Mouse (Mus musculus) forelimb bud, embryonic 11.5 days (tissue): ENCODE results near the gene Hyls1.
"Not testable (repeated sequence)": the region's sequence is repeated elsewhere in the genome, so short reads cannot be mapped to it uniquely, and the experiment has no call there.

ENCODE experiments used
- DNase-seq: peaks from one replicate; pipeline ENCODE4 v3.0.0-alpha.2; 2012; ENCODE audit warnings: low read depth, low spot score

The Hyls1 gene

DNA sequence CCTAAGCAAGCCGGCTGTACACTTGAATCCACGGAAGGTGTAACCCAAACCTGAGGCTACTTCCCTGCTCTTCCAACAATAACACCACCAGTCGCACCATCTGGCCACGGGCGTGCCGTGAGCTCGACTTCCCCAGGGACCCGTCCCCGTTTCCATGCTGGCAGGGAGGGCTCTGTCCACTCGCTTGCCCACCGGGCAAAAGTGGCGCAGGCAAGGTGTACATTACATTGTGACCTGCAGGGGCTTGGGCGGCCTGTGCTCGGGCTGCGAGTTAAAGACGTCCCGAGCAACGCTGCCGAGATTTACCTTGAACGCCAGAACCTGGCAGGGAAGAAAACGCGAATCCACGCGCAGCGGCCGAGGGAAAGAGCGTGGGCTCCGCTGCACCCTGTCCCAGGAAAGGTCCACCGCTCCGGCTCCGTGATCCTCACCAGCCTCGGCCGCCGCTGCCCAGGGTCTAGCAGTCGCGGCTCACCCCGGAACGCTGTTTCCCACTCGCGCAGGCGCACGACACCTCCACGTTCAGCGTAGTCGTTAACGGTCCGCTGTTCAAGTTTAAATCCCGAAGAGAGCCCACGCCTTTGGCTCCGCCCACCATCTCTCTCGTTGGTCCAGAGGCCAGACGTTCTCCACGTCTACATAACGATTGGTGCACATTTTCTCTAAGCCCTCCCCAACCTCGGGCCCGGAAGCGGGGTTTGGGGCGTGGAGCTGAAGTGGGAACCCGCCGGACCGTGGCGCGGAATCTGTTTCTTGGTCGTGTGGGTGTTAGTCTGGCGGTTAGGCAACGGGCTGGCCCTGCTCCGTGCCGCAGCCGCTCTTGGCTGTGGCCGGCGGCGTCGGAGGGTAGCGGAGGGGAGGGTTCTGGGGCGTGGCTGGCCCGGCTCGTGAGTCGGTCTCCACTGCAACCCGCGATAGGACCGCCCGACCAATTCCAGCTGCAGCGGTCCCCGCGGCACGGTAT, at the start of gene Hyls1, which contains the start of gene Pate2:
Hyls1 (minus strand) TSS at position 828 of the 964 bp plus-strand sequence.
Pate2 (plus strand) TSS at position 714 of the 964 bp plus-strand sequence.
- peak; percentile 97 for DNase-seq

DNA sequence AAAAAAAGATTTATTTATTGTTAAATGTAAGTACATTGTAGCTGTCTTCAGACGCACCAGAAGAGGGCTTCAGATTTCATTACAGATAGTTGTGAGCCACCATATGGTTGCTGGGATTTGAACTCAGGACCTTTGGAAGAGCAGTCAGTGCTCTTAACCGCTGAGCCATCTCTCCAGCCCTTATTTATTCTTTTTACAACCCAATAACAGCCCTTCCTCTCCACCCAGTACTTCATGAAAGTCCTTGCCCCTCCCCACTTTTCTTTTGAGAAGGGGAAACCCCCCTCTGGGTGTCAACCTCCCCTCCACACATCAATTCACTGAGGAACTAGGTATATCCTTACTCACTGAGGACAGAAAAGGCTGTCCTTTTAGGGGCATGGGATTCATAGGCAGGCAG, 46.6 kb upstream of the Hyls1 start:
- DNase-seq: not testable (repeated sequence)

DNA sequence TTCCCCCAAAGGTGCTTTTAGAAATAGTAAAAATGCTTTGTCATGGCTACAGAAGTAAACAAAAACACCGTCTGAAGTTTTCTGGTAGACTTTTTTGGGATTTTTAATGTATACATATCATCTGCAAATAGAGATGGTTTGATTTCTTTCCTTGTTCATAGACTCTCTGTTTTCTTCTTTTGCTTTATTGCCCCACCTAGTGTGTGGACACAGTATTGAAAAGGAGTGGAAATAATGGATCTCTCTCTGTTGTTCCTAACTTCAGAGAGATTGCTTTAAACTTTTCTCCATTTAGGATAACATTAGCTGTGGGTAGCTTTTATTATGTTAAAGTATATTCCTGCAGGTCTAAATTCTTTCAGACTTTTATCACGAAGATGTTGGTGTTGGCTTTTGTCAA, 43.8 kb upstream of the Hyls1 start:
- no peak for DNase-seq

DNA sequence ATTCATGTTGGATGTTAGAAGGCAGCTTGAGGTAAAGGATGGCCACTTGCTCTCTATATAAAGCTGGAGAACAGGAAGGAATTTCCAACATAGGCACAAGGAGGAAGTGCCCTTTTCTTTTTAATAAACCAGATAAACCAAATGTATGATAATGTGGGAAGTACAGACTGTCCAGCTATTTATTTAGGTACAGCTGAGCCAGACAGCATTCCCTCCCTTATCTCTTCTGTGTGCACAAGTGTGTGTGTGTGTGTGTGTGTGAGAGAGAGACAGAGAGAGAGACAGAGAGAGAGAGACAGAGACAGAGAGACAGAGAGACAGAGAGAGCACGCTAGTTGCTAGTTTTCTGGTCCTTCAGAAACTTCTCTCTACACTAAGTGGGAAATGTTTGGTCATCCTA, 41.6 kb upstream of the Hyls1 start, which contains the start of gene Pate4:
Pate4 (minus strand) TSS at position 101 of the 400 bp plus-strand sequence.
- no peak for DNase-seq

DNA sequence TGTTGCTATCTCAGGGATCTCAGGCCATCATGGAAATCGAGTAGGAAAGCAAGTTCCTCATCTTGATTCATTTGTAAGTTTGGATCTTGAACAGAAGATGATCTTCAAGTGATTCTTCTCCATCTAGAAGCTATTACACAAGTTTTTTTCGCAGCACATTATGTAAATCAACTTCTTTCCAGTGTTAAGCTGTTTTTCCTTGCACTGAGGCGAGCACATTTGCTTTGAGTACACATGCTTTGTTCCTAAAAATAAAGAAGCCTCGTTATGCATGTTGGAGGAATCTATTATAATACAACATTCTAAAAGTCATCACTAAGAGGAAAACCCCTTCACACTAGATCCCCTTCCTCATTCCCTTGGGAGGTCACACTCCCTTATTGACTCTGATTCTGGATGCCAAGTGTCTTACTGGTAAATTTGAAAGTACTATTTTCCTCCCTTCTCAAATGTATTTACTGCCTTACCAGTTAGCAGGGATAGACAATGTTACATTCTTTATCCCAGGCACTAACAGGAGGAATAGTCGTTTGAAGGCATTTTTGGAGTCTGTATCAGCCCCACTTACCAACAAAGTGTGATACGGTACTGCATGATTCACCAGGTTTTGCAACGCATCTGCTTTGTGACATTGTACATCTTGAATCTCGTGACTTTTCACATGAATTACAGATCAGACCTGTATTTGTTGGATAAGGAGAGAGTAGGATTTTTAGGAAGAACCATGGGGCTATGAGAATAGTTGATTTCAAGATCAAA, 37.6 kb upstream of the Hyls1 start:
- DNase-seq: no peak

DNA sequence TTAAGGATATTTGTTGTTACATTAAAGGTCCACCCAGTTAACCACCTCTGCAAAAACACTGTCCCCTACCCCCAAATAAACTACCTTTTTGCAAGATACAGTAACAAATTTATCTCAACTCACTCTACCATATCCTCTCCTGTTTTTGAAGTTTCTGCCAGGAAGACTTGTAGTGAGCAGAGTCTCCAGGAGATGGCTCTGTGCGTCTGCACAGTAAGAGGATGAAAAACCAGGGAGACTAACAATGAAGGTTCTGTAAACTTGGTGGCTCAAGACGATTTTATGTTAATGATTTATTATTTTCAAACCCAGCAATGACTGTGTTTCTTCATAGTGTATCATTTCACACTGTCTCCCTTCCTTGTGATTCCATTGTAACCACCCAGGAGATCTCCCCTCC, 22.7 kb upstream of the Hyls1 start:
- peak; percentile 32 for DNase-seq

DNA sequence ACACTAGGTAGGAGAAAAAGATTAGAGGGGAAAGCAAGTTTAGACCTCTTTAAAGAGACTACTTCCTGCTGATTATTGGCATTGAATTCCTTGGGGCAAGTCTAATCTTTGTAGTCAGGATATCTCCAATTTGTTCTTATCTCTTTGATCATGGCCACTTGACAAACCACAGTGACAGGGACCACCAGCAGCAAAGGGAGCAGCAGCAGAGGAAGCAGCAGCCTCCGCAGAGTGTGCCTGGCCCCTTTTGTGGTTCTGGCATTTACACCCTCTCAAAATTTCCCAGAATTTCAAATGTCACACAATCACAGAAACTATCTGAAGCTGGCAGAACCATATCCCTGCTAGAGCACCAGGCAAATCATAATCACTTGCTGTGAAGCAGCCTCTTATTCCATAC, 17.5 kb upstream of the Hyls1 start:
- no peak for DNase-seq

DNA sequence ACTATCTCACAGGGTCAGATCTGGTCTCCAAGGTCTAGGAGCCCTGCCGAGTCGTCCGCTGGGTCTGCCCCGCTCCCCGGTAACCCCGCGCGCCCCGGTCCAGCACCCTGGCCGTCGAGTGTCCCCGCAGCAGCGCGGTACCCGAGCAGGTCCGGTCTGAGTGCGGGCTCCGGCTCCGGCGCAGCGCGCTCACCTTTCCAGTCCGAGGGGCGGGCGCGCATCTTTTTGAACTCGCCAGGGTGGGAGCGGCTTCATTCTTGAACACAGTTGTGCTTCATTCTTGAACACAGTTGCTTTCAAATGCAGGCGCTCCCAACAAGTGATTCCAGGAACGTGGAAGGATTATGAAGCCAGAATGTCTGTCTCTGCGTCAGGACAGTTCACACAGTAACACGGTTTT, 4.2 kb upstream of the Hyls1 start:
- DNase-seq: no peak

DNA sequence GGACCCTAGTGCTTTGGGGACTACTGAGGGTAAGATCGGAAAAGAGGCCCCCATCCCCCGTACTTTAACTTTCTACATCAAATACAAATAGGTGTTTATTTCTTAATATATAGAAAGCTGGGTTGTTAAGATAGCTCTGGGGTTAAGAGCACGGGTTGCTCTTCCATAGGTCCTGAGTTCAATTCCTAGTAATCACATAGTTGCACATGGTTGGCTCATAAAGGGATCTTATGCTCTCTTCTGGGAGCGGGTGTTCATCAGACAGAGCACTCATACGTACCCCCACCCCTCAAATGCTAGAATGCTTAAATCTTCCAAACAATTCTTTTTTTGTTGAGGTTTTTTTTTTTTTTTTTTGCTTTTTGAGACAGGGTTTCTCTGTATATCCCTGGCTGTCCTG, 465 bp upstream of the Hyls1 start:
- DNase-seq: no peak

DNA sequence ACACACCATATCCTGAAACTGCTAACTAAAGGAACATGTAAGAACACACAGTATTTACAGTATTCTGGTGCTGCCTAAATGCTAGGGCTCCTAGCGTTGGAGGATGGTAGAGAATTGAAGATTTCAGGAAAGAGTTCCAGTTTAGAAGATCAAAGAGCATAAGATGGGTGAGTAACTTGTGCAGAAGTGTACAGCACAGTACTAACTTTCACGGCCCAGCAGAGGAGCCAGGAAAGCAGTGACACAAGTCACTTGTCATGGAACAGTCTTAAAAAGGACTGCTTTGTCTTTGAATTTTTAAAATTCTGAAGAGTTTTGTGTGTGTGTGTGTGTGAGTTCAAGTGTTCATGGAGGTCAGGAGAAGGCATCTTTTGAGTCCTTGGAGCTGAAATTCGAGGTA, 2.2 kb downstream of the Hyls1 start:
- DNase-seq: no peak

DNA sequence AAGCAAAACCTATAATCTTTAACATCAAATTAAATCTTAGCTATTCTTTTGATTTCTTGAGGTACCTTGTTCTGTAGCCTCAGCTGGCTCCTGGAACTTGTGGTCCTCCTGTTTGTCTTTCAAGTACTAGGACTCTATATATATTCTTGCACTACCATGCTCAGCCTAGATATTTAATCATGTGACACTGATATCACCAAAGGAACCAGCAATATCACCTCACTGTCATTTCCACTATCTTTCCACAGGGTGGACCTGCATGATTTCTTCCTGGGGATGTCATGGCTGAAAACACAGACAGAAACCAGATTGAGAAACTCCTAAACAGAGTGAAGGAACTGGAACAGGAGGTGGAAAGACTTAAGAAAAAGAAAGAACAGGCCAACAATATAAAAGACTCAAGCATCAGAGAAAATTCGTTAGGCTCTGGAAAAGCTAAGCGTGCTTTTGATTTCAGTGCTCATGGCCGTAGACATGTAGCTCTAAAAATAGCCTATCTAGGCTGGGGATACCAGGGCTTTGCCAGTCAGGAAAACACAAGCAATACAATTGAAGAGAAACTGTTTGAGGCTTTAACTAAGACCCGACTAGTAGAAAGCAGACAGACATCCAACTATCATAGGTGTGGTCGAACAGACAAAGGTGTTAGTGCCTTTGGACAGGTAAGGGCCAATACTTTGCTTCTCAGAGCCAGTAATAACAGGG, 5.5 kb downstream of the Hyls1 start:
- DNase-seq: no peak

DNA sequence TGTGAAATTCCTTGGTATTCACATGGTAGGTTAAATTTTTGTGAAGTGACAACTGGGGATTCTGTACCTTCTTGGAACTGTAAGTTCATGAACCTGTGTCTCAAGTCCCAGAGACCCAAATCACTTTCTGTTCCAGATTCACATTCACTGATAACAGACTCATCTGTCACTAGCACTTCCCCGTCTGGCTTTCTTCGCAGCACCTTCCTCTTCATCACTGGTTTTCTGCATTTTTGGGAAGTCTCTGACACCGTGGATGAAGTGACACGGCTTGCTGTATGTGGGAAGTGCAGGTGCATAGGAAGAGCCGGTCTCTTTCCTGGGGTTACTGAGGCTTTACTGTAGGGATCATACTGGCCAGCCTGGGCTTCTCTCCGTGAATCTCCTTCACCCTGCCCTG, 8.6 kb downstream of the Hyls1 start:
- DNase-seq: no peak

DNA sequence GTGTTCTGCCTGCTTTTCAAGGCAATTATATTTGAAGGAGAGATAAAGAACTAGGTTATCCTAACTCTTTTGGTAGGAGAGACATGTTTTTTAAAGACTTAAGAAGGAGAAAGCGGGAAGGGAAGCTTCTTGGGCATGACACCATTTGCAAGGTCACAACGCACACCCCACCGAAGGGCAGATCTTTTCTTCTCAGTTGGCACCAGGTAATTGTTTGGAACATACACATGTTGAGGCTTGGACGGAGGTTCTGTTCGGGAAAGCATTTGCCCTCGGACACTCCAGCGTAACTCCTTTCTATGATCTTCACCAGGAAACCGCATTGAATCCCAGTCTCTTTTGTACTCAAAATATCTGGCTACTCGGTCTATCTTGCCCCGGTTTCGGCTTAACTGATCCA, 9.1 kb downstream of the Hyls1 start:
- DNase-seq: no peak

DNA sequence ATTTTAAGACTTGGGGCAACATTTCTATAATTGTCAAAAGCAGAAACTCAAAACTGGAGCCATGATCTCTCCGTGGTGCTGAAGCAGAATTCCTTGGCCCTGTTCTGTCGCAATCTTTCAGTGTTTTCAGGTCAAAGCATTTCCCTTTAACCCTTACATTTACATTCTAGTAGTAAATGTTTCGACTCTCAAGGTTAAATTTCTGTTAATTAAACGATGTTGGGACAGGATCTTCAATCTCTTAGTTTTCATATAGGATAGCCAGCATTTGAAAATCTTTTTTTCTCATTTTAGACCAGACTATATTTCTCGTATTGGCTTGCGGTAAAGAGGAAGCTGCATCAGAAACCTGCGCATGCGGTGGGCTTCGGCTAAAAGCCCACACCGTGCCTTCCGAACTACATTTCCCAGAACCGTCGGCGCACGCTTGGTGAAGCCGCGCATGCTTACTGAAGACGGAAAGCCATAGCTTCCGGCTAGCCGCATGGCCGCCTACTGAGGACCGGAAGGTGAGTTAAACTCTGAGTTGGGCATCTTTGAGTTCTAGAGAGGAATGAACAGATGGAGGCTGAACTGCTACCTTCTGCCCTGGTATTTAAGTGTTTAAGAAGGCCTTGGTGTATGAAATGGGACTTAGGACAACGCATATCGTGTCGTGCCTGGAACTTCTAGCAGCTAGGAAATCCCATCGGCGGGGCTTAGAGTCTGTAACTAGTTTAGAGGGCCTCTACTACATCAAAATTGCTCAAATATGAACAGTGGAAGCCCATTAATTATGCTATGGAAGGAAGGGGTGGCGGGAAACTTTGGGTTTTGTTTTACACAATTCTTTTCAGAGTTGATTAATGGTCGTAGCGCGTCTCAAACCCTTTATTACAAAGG, 10.9 kb downstream of the Hyls1 start:
- peak; percentile 96 for DNase-seq

DNA sequence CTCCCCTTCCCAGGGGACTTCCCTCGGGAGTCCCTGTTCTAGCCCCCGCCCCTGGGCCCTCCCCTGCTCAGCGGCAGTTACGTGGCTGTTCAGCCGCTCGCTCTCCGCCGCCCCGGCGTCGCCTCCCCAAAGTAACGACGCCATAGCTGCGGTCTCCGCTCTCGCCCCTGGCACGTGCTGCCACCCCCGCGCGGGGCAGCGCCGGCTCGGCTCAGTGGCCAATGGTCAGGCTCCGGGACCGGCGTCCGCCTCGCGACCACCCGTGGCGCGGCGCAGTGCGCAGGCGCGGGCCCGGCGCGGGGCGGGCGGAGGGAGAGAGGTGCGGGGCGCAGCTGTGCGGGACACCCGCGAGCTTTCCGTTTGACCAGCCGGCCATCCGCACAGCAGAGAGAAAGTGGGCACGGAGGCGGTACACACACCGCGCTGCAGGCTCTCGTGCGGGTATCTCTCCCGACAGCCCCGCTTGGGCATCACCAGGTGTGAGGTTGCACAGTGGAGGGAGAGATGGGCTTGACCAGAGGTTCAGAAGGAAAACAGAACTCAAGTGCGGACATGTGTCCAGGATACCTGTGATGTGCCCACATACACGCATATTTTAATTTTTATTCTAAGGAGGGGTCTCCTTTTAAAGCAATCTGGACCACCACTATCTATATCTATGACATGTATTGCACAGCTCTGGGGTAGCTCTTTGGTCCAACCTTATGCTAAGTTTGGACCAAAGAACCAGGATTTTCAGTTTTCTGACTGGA, 11.8 kb downstream of the Hyls1 start, which contains the start of the genes Ddx25 and Pus3:
Ddx25 (minus strand) TSS at position 272 of the 752 bp plus-strand sequence.
Pus3 (plus strand) TSS at position 339 of the 752 bp plus-strand sequence.
- DNase-seq: peak; percentile 36

DNA sequence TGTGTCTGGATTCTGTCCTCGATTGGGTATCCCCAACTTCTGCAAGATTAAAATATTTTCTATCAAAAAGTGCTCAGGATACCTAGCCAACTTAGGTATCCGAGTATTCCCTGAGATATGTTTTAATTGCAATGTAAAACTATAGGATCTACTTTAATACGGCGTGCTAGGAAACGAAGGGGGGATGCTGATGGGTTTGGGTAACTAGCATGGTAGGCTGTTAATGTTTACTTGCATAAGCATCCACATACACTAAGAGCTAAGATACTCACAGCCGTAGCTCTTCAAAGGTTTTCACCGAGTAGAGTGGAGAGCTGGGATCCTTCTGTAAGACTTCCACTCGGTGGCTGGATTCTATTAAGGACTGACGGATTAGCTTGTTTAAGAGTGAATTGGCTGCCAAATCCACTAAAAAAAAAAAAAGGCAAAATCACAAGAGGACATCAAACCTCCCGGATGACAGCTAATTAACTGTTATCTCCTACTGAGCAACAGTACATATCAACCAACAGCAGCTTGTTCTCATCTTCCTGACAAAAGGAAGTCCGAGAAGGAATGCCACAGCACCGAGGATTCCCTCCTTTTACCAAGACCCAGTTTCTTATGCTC, 13.6 kb downstream of the Hyls1 start:
- DNase-seq: no peak

DNA sequence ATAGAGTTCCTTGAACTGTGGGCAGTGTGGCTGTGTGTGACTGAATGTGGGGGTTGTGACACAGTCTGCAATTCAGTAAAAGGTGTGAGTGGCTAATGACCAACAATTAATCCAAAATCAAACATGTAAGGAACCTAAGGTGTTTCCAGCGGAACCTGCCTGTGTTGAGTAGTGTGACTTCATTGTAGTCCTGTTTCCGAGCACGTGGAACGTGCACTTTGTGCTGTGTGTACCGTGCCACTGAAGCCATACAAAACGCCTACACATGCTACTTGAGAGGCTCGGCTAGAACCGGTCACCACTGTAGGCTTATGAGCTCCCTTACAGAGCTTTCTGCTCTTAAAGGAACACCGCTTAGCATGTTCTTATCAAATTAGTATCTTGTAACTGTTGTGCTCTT, 21.7 kb downstream of the Hyls1 start:
- no peak for DNase-seq

DNA sequence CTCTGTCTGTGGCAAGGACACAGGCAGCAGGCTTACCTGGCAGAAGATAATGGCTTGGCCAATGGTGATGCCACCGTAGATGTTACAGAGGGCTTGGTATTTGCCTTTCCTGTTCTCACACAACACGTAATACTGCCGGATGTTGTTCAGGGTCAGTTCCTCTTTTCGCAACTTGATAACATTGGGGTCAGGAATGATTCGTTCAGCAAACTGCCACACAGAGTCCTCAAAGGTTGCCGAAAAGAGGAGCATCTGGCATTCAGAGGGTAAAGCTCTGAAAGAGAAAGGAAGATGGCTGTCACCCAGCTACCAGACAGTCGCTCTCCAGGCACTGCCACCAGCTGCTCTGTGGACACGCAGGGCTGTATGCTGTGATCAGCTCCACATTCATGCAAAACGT, 23.5 kb downstream of the Hyls1 start:
- no peak for DNase-seq

DNA sequence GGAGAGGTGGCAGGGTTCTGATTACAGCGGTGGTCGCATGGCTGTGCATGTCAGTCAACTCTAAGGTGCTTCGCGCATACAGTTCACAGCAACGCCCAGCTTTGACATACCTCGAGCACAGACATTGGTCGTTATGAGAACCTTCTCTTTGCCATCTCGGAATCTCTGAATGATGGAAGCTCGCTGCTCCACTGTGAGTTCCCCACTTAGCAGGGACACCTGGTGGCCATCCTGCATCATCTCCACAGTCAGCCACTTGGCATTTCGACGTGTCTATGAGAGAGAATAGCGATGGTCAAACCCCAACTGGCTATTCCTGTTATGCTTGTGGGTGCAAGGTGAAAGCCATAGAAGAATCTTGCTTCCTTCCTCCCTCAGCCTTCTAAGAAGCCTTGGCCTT, 24.5 kb downstream of the Hyls1 start:
- no peak for DNase-seq

DNA sequence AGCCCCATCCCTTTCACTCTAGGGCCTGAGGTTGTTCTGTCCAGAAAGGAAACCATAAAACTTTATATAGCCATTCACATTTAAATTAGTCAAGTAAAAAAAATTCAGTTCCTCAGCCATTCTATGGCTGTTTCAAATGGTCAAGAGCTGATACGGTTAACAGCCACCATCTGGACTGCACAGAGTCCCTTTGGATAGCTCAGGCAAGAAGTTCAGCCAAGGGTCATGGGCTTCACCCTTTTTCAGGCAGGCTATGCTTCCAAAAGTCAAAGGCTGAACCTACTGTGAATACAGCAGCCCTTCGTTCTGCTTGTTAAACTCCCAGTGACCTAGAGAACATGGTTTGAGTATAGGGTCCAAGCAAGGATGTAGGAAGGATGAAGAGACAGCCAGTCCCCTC, 25.5 kb downstream of the Hyls1 start:
- no peak for DNase-seq
